Mouse (Mus musculus) frontal cortex, postnatal 36 days (tissue): ENCODE results near the gene Gm13083.
"Not testable (repeated sequence)": the region's sequence is repeated elsewhere in the genome, so short reads cannot be mapped to it uniquely, and the experiment has no call there.

Experiments
- DNase-seq, 2 experiments: peaks; one replicate each; pipeline ENCODE4 v3.0.0; 2022; ENCODE audit warnings: low spot score in 2 of 2

Gm13083 gene

DNA sequence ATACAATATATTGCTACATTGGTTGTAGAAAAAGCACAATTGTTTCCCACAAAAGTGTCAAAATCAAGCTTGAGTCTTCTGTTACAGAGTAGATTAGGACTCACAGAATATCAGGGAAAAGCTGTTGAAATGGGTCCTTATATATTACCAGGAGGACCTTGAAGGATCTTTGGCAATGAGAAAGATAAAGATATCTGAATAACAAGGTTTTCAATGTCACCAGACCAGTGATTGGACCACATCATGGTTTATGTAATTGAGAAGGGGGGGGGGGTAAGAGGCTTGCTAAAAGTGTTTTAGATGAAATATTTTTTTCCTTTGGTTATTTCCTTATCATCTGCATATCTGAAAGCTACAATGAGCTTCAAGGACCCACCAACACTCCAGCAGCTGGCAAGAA lies at the start of gene Gm13083:
Gene Gm13083 (plus strand): TSS at position 301 of the 400 bp plus-strand sequence.
- not testable (repeated sequence) for DNase-seq

DNA sequence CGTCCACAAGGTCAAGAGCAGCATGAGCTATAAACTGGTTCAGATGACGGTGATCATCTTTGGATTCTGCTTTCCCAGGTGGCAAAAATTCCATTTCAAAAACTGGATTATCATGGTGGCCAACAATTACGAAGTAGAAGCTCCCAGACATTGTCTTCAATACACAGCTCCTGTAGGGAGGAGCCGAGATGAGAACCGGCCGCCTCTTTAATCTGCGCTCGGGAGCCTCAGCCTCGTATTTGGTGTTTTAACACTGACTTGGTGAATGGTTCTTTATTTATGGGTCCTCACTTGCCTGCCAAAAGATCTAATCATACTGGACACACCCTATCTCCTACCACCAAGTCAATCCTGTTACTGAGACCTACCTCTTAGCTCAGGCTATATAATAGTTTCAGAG lies 2.9 kb upstream of the Gm13083 start:
- not testable (repeated sequence) for DNase-seq

DNA sequence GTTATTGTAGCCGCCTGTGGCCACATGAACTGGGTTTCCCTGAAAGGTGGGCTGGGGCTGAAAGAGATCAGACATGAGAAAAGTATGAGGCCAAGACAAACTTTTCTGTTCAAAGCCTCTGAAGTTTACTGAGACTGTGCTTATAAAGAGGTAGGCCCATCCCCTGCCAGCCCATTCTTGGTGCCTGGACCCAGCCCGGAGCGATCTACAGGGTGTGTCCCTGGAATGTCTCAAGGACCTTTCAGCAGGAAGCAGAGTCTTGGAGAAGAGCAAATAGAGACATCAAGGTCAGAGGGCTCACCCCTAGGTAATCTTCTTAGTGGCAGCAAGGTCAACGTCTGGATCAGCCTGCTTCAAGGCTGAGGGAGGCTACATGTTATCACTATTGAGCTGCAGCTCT lies 3.3 kb downstream of the Gm13083 start:
- not testable (repeated sequence) for DNase-seq

DNA sequence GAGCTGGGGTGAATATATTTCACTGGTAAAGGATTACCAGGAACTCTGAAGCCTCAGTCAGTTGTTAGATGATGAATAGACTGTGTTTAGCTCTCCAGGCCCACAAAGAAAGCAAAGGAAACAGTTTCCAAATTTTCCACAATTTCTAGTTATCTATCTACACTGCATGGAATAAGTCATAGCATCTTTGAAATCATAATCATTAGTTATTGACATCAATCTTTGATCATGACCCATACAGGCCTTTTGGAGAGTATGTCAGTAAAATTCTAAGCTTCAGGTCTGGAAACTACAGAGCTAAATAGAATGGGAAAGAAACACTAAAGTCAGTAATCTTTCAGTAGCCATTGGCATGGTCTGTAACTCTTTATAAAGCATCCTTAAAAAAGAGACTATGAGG lies 42.3 kb downstream of the Gm13083 start, which contains the start of gene Gm13088:
Gene Gm13088 (minus strand): TSS at position 101 of the 400 bp plus-strand sequence.
- DNase-seq: not testable (repeated sequence)
